ENCODE assay signal across 8 mouse cellular contexts in genomic region chr16:88290132-88290772, GRCm38 (mm10). TPM values are rescaled to one million over a fixed set of nuclear protein-coding genes. Genes with fewer than 3 reads are reported as not detected.
A peak's percentile ranks its signal among the peaks of the same experiment; 100 is the strongest.
DNase-seq lines count a peak whose midpoint lies in the region; ATAC-seq and TF ChIP-seq lines count a peak whose summit lies in the region.

TSS of gene Grik1 (minus strand) at chr16:88290265.

- peak within 1 kb of the TSS; percentile 31 for H3K4me3 ChIP-seq in testis, adult 2 months (ENCODE audit: control insufficient read depth, low read depth, low read length)
- peak within 1 kb of the TSS; percentile 67 for H3K4me3 ChIP-seq in hindbrain, embryonic 16.5 days (ENCODE audit: low read length)
- peak within 1 kb of the TSS; percentile 32 for H3K4me3 ChIP-seq in liver, embryonic 11.5 days (ENCODE audit: low read depth, low read length)

- H3K4me2 ChIP-seq in hindbrain, embryonic 16.5 days (ENCODE audit: low read length) = peak within 1 kb of the TSS; percentile 94
- peak within 1 kb of the TSS; percentile 58 for H3K4me2 ChIP-seq in liver, embryonic 11.5 days

- H3K27ac ChIP-seq in testis, adult 2 months (ENCODE audit: control insufficient read depth, insufficient read depth, low read depth, low read length) = no peak within 1 kb of the TSS
- H3K27ac ChIP-seq in hindbrain, embryonic 16.5 days (ENCODE audit: low read depth, low read length) = peak within 1 kb of the TSS; percentile 77
- H3K27ac ChIP-seq in liver, embryonic 11.5 days (ENCODE audit: low read depth, low read length) = no peak within 1 kb of the TSS

- WGBS in hindbrain, embryonic 16.5 days = under 1% methylated on average over 27 of the region's 27 CpGs
- 2% methylated on average over 27 of the region's 27 CpGs for WGBS in liver, embryonic 11.5 days

- no peak for TF ChIP-seq CTCF in testis, adult 2 months (IDR thresholded peaks at IDR 0.05; ENCODE audit: control insufficient read depth, insufficient read depth, insufficient replicate concordance, low read depth, low read length)

- H3K4me1 ChIP-seq in testis, adult 2 months (ENCODE audit: control insufficient read depth, insufficient read depth, low read length) = peaks cover 6% of the 10 kb centered on the region
- peaks cover 3% of the 10 kb centered on the region; the same call in 1 of the 2 replicates for H3K4me1 ChIP-seq in hindbrain, embryonic 16.5 days (ENCODE audit: control insufficient read depth, insufficient read depth, low read depth, low read length)
- H3K4me1 ChIP-seq in liver, embryonic 11.5 days (replicated peaks; ENCODE audit: control insufficient read depth, insufficient read depth, low read length) = no peaks in the 10 kb centered on the region

- H3K9me3 ChIP-seq in hindbrain, embryonic 16.5 days (ENCODE audit: control insufficient read depth, low read length) = no peaks in the 10 kb centered on the region
- no peaks in the 10 kb centered on the region for H3K9me3 ChIP-seq in liver, embryonic 11.5 days (ENCODE audit: control insufficient read depth, low read length)

- peak; percentile 43 to 49 for DNase-seq in cerebellum, postnatal 36 days
- DNase-seq in cerebellum, adult 9-11 months = no peak
- no peak for DNase-seq in testis, postnatal 14 days (ENCODE audit: low spot score)
- peak; percentile 31 for DNase-seq in liver, embryonic 11.5 days (ENCODE audit: low spot score)
- peak; percentile 33 to 34 for DNase-seq in right cerebral cortex, postnatal 36 days (ENCODE audit: low spot score in 2 of 2)
- DNase-seq in gastrocnemius, postnatal 25 days = no peak

- H3K27me3 ChIP-seq in testis, adult 2 months (ENCODE audit: control insufficient read depth, insufficient read depth, low read length) = no peaks in the 10 kb centered on the region
- no peaks in the 10 kb centered on the region; the same call in 1 of the 2 replicates for H3K27me3 ChIP-seq in hindbrain, embryonic 16.5 days (replicated peaks; ENCODE audit: control insufficient read depth, insufficient read depth, low read length)
- peaks cover 15% of the 10 kb centered on the region for H3K27me3 ChIP-seq in liver, embryonic 11.5 days (replicated peaks; ENCODE audit: control insufficient read depth, insufficient read depth, low read length)

- peak; percentile 90 for ATAC-seq in hindbrain, embryonic 16.5 days
- peak; percentile 29; the same call in 1 of the 2 replicates for ATAC-seq in liver, embryonic 11.5 days (replicated peaks; ENCODE audit: low FRiP score)

- H3K36me3 ChIP-seq in testis, adult 2 months (ENCODE audit: control insufficient read depth, insufficient read depth, low read length) = no peaks in the 10 kb centered on the region
- no peaks in the 10 kb centered on the region for H3K36me3 ChIP-seq in hindbrain, embryonic 16.5 days (ENCODE audit: control insufficient read depth, insufficient read depth, low read length)
- H3K36me3 ChIP-seq in liver, embryonic 11.5 days (ENCODE audit: control insufficient read depth, insufficient read depth, low read length) = no peaks in the 10 kb centered on the region

- no peak for TF ChIP-seq POLR2A in testis, adult 2 months (IDR thresholded peaks at IDR 0.05; ENCODE audit: control insufficient read depth, low read depth, low read length)

- H3K9ac ChIP-seq in hindbrain, embryonic 16.5 days (ENCODE audit: low read depth, low read length) = peak within 1 kb of the TSS; percentile 72
- no peak within 1 kb of the TSS for H3K9ac ChIP-seq in liver, embryonic 11.5 days (ENCODE audit: low read depth, low read length)

RNA-seq across cellular contexts. Expression of gene Grik1, which starts in this region (rescaled TPM):
- 0.35 and 0.43 TPM in 2 replicates for polyA plus RNA-seq in testis, adult 2 months (2012; rRNA removed)
- polyA plus RNA-seq in hindbrain, embryonic 16.5 days (2015; fragmentation: Nextera tagmentation; extraction: Ambion mirVana) = 40.3 and 43.1 TPM in 2 replicates
- polyA plus RNA-seq in liver, embryonic 11.5 days (2014; fragmentation: Nextera tagmentation; extraction: Ambion mirVana) = 0.33 and 0.35 TPM in 2 replicates
- total RNA-seq in gastrocnemius, postnatal 25 days (2021) = not detected

Comparison
In these comparisons a context has a peak if more than half of its experiments do, and no peak if none do; other contexts are left out.
1. RNA of gene Grik1 (polyA plus RNA-seq): 40.3 to 43.1 TPM in hindbrain, embryonic 16.5 days; 0.35 to 0.43 TPM in testis, adult 2 months and 0.33 to 0.35 TPM in liver, embryonic 11.5 days; every median in the first group is over 10 times any median in the second.
2. DNase-seq: peak in cerebellum, postnatal 36 days (2 of 2) and right cerebral cortex, postnatal 36 days (2 of 2); none in cerebellum, adult 9-11 months (single experiment), testis, postnatal 14 days (single experiment) and gastrocnemius, postnatal 25 days (single experiment).
3. Peak in DNase-seq, ATAC-seq, H3K4me3 ChIP-seq and H3K4me2 ChIP-seq in liver, embryonic 11.5 days; RNA of the gene not detected or under 1 TPM.
4. Peak in every context shown above with its lines, with median percentiles within 50 percentile points of each other: H3K4me3 ChIP-seq.